Mouse (Mus musculus) adrenal gland, adult (tissue): ENCODE measurements around the gene G0s2.
"Not testable (repeated sequence)": the region's sequence is repeated elsewhere in the genome, so short reads cannot be mapped to it uniquely, and the experiment has no call there.

Experiments used
- DNase-seq, 2 experiments: peaks; one replicate each; pipeline ENCODE4 v3.0.0; 2022 to 2023; ENCODE audit warnings: low spot score in 1 of 2; ENCODE audit not compliant: inconsistent age in 2 of 2

G0s2 gene

DNA sequence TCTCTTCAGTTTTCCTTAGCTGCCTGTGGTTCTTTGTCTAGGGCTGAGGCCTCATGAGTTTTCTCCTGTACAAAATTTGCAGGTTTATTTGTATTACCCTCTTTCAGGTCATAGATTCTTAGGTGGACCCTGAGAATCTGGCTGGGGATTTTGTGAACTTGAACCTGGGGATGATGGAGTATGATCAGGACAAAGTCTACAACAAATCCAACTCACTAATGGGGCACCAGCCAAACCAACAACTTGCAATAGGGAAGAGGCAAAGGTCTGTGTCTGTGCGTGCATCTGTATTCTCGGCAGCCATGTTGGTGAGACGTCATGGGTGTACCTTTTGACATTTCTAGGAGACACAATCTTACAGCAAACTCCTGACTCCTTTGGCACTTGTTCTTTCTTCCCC, 16.1 kb upstream of the G0s2 start:
- no peak for DNase-seq

DNA sequence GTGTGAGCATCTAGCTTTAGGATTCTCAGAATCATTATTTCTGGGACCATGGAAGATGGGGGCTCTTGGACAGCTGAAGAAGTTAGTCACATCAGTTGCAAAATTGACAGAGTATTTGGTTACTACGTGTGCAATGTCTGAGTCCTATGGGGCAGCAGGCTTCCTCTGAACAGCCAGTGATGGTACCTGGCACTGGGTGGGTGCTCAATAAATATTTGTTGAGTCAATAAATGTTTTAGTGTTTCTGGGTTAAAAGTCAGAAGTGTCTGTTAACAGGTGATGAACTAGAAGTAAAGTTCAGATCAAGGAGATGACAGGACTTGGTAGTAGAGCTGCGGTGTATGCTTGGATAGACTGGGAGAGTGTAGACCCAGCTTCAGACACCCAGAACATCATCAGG, 14.6 kb upstream of the G0s2 start:
- DNase-seq: no peak

DNA sequence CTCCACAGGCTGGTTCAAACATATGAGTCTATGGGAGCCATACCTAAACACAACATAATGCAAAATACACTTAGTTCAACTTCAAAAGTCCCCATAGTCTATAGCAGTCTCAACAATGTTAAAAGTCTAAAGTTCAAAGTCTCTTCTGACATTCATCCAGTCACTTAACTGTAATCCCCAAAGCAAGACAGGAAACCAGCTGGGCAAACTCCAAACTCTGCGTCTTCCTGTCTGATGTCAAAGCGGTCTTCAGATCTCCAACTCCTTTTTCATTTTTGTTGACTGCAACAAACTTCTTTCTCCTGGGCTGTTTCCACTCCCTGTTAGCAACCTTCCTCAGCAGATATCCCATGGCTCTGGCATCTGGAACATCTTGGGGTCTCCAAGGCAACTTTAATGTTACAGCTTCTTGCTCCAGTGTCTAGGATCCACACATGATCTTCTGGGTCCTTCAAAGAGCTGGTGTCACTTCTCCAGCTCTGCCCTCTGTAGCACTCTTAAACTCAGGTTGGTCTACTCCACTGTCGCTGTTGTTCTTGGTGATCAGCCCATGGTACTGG, 12.8 kb upstream of the G0s2 start:
- not testable (repeated sequence) for DNase-seq

DNA sequence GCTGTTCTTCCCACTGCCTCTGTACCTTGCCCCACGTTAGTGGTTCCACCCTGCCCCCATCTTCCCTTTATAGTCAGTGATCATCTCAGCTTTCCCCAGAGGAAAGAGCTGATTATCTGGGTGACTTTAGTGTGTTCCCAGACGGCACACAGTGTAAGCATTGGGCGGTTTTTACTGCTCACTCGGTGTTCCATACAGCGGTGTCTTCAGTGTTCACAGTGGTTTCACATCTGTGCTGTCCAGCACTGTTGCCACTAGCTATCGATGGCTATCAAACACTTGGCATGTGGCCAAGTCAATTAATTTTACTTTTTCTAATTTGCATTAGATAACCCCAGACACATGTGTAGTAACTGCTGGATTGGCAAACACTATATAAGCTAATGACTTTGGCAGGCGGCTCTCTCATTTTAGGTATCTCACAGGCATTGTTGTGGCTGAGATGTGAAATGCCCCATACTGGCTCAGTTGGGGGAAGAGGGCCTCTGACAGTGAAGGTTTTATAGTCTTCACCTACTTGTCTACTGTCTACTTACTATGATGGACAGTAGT, 11.3 kb upstream of the G0s2 start:
- no peak for DNase-seq

DNA sequence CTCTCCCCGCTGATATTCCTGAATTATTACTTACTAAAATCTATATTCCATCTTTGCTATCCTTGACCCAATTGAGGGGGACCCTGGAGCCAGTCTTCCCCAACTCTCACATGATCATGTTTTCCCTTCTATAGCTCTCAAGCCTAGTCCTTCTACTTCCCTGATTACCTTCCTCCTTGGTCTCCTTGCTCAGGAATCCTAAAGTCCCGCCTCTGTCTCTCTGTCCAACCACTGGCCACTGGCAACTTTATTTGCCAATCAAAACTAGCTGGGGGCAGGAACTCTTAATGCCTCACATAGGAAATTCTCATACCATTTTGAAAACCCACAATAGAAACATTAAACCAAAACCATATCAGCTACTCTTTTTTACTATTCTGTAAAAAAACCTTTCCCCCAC, 8.3 kb upstream of the G0s2 start:
- DNase-seq: no peak

DNA sequence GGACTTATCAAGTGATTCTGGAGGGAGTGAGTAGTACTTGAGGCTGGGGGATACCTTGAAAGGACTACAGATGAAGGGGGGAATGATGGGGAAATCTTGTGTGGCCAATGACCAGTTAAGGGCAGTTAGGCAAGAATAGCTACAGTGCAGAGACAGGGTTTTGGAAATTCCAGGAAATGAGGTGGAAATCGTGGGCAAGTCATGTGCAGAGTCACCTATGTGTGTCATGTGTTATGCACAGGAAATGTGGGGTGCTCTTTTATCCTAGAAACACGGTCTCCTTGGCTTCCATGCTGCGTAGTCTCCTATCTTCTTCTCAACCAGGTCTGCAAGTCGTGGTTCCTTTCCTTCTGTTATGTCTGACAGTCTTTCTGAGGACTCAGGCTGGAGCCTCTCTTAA, 6.5 kb upstream of the G0s2 start:
- DNase-seq: no peak

DNA sequence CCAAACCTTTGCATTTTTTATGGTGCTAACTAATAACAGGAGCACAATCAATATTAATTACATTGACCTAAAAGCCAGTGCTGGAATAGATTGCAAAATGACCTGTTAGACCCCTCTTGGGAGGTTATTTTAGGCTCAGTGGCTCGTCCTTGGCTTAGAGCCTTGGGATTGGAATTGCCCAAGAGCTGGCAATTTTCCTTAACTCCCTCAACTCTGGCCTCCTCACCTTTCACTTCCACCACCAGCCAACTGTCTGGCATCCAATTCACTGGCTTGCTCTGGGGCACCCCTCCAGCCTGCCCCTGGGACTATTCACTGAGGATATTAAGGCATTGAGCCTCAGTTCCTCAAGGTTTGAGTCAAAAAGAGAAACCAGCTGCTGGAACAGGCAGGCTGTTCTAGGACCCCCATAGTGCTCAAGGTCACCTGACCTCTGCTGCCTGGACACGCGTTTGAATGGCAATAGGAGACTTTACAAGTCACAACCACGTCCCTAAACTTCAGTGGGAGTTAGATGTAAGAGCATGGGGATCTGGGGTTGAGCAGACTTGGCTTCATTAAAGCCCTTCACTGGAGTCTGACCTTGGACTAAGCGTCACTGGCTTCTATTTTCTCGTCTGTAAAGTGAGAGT, 5.5 kb upstream of the G0s2 start:
- peak; percentile 52 to 90 for DNase-seq

DNA sequence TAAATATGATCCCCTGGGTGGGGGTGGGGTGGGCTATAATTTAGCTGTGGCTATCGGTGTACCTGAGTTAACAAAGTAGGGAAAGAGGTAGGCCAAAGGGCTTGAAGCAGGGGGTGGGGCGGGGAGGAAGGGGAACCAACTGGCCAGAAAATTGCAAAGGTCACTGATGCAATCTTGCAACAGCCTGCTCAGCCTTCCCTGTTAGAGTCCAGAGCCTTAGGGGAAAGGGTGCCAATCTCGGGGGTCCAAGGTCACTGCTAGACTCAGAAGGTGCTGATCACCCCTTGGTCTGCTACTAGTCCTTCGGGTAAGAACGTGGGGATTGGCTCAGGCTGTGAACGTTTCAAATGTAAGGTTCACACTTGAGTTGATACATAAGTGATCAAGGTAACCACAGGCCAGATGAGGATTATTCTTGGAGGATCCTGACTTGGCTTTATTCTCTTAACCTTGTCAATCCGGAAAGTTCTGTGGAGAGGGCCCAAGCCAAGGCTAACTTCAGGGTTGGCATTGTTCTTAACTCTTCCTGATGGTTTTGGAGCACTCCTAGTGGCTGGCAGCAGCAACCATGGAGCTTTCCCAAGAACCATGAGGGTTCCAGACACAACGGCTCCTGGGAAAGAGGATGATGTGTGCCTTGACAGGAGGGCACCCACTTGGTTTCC, 1.5 kb upstream of the G0s2 start:
- DNase-seq: peak in 1 of 2 experiments; percentile 73

DNA sequence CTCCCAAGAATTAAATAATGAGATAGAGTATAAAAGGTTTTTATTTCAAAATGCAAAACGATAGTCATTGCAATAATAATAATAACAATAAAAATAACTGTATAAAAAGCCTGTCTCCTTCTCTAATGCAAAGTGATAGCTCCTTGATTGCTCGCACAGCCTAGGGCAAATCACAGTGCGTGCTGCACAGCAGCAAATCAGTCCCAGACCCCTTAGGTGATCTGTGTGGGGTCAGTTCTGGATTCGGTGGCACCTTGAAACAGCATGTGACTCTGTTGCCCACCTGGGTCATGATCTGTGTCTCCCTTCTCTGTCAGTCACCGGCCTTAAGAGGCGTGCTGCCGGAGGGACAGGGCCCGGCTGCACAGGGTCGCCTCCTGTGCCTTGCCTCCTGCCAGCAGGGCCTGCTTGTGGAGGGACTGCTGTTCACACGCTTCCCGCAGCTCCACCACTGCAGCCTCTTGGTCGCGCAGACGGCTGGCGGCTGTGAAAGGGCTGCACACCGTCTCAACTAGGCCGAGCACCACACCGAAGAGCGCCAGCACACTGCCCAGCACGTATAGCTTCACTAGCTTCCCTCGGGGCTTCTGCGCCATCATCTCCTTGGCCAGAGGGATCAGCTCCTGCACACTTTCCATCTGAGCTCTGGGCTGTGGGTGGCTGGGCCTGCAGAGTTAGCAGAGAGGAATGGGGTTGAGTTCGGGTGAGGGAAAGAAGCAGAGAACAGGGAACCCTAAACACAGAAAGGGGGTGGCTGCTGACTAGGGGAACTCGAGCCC, 691 bp downstream of the G0s2 start:
- peak in 1 of 2 experiments; percentile 69 for DNase-seq

DNA sequence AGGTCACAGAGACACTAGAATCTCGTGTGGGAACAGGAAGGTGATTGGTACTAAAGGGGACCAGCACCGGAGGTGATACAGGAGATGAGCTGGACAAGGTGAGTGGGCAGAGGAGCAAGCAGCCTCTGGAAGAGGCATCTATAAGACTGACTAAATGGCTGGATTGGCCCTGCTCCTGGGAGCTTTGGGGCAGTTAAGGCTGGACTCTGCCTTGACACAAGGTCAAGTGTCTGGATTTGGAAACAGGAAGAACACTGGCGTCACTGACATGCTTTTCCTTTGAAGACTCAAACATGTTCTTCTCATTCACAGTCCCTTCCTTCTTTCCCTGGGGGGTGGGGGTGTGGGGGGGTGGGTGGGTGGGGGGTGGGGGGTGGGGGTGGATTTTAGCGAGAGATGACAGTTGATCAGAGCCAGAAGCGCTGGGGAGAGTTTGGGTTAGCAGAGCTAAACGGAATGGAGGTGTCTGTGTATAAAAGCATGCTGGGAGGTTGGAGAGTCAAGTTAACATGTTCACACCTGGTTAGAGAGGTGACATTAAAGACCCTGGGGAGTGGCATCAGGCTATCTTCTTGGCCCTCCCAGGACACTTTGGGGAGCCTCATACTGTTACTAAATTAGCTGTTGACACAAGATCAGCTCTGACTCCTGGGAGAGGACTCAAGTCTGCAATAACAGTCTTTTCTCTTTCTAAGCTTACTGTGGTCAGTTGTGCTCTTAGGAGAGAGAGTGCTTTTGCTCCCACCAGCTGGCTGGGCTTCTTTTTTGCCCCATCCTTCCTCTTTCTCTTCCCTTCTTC, 1.9 kb downstream of the G0s2 start:
- DNase-seq: peak; percentile 34 to 75

DNA sequence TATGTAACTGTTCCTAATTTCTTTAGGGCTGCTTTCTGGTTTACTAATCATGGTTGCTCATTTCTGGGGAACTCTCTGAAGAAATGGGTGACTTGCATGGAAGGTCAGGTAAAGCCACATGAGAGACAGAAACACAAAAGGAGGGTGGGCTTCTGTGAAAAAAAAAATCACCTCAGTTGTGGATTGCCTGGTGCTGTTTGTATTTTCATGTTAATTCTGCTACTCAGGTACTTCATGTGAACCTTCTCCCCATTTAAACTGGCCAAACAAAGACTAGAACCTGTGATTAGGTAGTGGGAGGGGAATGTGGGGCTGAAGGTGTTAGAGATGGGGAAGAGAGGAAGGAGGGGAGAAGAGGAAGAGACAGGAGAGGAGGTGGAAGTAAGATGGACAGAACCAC, 7.3 kb downstream of the G0s2 start:
- DNase-seq: no peak

DNA sequence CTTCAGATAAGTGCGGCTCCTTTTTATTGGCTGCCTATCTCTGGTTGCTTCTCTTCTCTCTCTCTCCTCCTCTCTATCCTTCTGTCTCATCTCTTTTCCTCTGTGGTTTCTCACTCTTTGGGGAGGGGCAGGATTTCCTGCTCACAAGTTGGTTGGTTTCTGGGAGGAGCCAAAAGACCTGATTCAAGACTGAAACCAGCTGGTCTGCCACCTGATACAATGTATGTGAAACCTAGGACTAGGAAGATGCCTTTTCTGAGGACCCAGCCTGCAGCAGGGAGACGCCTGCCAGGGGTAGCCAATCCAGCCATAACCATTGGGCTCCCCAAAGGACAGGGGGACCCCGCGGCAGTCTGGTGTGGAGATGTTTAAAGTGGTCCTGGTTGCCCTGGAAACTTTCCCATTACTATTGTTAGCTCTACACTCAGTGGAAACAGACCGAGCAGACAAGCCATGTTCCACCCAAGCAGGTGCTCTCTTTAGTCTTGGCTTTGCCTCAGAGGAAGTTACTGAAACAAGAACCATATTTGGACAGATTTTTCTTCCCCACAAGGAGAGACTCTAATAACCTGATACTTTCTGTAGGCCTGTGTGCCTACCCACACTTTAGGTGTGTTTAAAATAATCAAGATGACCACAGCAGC, 8.9 kb downstream of the G0s2 start, which contains the start of gene Hsd11b1:
TSS of gene Hsd11b1 (minus strand) at position 121 of the 644 bp plus-strand sequence.
- no peak for DNase-seq

DNA sequence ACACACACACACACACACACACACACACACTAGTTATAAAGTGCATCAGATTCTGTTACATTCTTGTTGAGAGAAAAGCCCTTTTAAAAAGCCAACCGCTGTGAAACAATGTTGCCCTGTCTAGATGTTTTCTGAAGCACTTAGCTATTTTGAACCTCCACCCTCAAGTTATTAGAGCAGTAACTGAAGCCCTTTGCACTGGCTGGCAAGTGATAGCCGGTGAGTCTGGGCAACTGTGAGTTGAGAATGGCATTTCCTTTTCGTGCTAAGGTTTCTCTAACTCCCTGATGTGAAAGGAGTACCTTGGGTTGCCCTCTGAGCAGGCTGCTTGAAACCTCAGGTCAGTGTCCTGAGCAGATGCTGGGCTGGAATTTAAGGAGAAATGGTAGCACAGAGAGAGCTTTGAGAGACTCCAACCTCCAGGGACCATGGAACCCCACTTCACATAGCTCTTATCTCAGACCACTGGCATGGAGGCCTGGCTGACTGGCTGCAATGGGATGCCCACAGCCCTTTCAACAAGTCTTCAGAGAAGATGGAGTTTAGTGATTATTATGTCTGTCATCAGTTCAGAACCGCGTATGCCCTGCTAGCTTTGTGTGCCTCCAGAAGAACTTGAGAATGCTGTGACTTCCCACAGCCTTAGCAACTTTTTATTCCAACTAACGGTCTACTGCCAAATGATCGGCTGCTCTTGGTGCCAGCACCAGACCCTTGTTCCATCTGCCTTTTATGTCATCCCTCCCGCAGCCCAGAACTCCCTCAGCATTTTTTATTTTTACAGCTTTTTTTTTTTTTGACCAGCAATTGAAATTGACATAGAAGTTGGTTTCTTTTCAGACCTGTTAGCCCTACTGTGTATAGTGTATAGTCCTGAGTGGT, 9.8 kb downstream of the G0s2 start:
- no peak for DNase-seq

DNA sequence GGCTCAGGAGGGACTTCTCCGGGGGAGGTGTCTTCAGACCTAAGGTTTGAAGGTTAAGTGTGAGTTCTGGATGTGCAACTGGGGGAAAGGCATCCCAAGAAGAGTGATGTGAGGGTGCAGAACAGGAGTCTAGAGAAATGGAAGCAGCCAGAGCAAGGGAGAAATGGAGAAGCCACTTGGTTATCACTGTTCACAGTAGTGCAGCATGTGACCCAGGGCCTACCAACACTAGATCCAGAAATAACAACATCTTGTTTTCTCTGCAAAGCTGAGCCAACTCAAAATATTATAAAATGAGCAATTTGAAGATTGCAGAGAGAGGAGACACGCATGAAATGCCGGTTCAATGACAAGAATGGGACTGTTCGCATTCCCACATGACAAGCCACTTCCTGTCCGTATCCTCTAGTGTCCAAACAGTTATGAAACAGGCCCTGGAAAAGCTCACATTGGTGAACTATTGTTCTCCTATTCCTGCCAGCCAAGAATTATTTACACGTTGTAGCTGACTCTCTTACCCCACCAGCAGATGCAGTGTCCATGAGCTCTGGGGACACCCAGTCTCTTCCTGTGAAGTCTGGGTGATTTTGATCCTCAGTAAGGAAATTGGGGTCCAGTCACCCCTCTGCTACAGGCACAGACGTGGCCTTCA, 11.0 kb downstream of the G0s2 start:
- DNase-seq: peak; percentile 27 to 65

DNA sequence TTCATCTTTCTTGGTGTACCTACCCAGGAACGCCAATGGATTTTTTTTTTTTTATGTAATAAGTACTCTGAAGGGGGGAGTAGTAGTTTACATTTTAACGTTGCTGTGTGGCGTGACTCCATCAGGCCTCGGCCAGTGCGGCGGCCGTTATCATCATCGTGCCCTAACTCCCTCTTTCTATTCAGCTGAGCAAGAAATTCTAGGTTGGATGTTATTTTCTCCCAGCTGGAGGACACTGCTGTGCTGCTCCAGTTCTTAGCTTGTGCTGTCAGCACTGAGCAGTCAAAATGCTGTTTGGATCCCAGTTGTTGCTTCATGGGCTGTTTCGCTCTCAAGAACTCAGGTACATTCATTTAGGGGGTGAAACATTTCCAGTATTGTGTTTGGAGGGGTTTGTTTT, 13.5 kb downstream of the G0s2 start:
- no peak for DNase-seq

DNA sequence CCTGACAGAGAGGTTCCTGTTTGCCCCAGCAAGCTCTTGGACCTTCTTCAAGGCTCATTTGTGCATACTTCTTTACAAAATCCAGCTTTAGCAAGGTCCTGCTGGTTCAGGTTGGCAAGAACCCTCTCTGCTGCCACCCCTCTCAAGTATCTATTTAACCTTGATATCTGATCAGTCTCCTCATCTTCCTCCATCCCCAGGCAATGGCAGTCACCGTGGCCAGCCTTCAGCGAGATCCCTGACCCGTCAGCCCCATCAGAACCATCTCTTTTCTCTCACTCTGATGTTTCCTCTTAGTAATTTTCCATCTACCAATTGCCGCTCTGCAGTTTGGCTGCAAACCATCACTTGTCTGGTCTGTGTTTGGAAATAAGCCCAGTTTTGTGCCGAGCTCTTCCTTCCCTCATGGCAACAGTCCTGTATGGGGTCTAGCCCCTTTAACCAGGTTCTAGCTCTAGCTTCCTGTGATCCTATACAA, 16.4 kb downstream of the G0s2 start:
- DNase-seq: peak; percentile 40 to 82

DNA sequence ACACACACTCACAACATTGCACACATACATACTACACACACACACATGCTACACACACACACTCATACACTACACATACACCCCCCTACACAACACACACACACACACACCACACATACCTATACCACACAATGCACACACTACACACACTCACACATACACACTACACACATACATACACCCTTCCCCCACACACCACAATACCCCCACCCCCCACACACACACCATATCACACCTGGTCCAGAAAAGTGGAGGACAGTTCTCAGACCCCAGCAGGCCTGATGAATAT, 16.8 kb downstream of the G0s2 start:
- no peak for DNase-seq

DNA sequence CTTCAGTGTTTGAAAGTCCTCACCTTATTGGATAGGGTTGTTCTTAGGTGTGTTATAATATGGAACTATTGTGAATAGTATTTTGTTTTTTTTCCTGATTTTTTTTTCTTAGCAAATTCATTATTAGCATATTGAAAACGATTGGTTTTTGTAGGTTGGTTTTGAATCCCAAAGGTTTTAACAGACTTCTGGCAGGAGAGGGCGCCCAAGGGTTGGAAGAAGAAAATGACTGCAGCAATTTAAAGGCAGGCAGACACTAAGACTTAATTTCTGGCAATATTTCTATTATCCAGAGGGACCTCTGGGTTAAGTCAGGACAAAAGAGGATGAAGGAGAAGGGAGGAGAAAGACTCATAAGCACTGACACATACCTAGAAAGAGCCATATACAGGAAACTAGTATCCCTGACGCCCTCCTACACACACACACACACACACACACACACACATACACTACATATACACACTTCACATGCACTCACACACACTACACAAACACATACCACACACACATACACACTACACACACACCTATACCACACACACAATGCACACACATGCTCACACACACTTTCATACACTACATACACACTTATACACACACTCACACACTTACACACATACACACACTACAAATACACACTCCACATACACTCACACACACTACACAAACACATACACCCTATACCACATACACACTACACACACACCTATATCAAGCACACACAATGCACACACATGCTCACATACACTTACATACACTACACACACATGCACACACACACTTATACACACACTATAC, 17.3 kb downstream of the G0s2 start:
- DNase-seq: peak; percentile 74 to 93
